Mouse (Mus musculus) spleen, postnatal 36 days (tissue): ENCODE results near the gene Klf1.

Experiments used
- DNase-seq, 2 experiments: peaks; one replicate each; pipeline ENCODE4 v3.0.0; 2022; ENCODE audit warnings: low spot score in 2 of 2, mixed read lengths in 1 of 2

Klf1 gene

GRCm38 (mm10) chr8:84935489-84935888 is 33.8 kb downstream of the Klf1 start:
- DNase-seq = no peak

- DNase-seq = no peak
These were observed 34.6 kb downstream of the Klf1 start for GRCm38 (mm10) chr8:84936041-84936961.

- peak; percentile 22 to 38 for DNase-seq
These were observed 35.3 kb downstream of the Klf1 start, which contains the start of gene Mast1 for GRCm38 (mm10) chr8:84936962-84937546. Gene Mast1, minus strand, starts transcription at chr8:84937359.

GRCm38 (mm10) chr8:84937620-84938485 is 36.1 kb downstream of the Klf1 start:
- no peak for DNase-seq

GRCm38 (mm10) chr8:84943699-84944098 is 42.0 kb downstream of the Klf1 start:
- DNase-seq = no peak

- no peak for DNase-seq
These were observed 42.9 kb downstream of the Klf1 start for GRCm38 (mm10) chr8:84944478-84945160.

GRCm38 (mm10) chr8:84945235-84945632 is 43.5 kb downstream of the Klf1 start:
- DNase-seq = no peak

- no peak for DNase-seq
These were observed 44.2 kb downstream of the Klf1 start for GRCm38 (mm10) chr8:84945633-84946527.

GRCm38 (mm10) chr8:84946528-84947240 is 45.0 kb downstream of the Klf1 start, which contains the start of gene Rtbdn:
Gene Rtbdn, plus strand, starts transcription at chr8:84946991.
- DNase-seq = no peak

- no peak for DNase-seq
These were observed 45.5 kb downstream of the Klf1 start for GRCm38 (mm10) chr8:84947241-84947545.

- no peak for DNase-seq
These were observed 48.0 kb downstream of the Klf1 start for GRCm38 (mm10) chr8:84949753-84950152.

GRCm38 (mm10) chr8:84952612-84953255 is 51.0 kb downstream of the Klf1 start:
- peak in 1 of 2 experiments; percentile 39 for DNase-seq
